Mouse (Mus musculus): ENCODE results near the gene Nkap.
"Not testable (repeated sequence)": the region's sequence is repeated elsewhere in the genome, so short reads cannot be mapped to it uniquely, and the experiment has no call there.

Gene Nkap

DNA sequence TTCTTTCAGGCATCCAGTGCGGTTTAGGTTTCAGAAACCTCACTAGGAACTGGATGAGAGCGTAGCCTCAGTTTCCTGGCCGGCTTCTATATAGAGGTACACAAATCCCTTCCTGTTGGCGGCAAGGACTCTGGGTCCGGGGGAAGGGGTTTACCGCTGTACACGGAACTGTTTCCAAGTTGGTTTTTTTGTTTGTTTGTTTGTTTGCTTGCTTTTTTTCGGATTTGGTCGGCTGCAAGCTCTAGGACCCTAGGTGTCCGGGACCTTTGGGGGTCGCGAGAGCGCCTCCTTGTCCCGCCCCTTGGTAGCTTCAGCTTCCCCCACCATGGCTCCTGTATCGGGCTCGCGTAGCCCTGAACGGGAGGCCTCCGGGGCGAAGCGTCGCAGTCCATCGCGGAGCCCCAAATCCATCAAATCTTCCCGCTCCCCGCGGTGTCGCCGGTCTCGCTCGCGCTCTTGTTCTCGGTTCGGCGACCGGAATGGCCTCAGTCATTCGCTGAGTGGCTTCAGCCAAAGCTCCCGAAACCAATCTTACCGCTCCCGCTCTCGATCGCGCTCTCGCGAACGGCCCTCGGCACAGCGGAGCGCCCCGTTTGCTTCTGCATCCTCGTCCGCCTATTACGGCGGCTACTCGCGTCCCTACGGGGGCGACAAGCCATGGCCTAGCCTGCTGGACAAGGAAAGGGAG lies at the start of gene Nkap:
Gene Nkap (plus strand): TSS at position 125 of the 688 bp plus-strand sequence.
- DNase-seq (ENCODE audit: low read depth), result peak; percentile 65

DNA sequence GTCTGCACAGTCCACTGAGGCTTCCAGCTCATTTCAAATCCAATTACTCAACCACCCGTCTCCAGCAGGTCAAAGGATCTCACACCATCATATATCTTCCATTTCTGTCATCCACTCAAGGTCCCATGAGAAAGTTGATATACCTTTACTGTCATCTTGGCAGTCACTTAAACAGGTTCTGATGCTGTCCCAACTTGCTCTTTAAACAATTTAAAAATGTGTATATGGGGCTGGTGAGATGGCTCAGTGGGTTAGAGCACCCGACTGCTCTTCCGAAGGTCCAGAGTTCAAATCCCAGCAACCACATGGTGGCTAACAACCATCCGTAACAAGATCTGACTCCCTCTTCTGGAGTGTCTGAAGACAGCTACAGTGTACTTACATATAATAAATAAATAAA lies 46.2 kb upstream of the Nkap start:
- not testable (repeated sequence) for DNase-seq (ENCODE audit: low read depth)

DNA sequence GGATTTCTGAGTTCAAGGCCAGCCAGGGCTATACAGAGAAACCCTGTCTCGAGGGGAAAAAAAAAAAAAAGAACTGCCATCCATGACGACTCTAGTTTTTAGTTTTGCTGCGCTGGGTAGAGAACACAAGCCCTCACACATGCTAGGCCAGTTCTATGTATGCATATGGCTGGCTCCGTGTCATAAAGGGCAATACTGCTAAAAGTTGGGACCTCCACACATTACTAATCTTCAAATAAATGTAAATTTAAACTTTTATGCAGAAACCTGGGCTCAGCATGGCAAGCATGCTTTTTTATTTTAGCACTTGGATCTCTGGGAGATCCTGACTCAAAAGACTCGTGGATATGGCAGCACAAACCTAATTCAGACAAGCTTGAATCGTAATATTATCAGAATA lies 45.4 kb upstream of the Nkap start:
- no peak for DNase-seq (ENCODE audit: low read depth)

DNA sequence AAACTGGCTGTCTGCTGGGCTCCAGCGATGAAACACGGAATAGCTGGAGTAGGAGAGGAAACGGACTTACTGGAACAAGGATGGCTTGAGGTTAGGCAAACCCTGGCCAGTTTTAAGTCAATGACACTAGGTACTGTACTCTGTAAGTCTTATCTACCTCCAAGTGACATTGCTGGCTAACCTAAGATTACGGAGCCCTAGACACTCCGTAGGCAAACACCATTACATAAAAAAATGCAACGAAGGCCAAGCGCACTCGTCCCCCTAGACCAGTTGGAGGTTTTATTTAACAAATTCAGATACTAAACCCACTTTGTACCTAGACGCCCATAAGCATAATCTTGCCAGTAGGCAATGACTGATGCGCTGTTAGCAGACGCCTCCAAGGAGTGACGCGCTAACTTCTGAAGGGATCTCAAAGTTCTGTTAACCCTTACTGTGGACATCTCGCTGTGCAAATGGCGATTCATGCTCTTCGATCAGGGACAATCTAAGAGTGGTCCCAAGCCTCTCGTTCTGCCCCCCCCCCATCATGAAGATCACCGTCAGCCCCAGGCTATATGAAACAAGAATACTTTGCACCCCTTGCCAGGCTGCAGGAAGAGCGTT lies 42.2 kb upstream of the Nkap start:
- no peak for DNase-seq (ENCODE audit: low read depth)

DNA sequence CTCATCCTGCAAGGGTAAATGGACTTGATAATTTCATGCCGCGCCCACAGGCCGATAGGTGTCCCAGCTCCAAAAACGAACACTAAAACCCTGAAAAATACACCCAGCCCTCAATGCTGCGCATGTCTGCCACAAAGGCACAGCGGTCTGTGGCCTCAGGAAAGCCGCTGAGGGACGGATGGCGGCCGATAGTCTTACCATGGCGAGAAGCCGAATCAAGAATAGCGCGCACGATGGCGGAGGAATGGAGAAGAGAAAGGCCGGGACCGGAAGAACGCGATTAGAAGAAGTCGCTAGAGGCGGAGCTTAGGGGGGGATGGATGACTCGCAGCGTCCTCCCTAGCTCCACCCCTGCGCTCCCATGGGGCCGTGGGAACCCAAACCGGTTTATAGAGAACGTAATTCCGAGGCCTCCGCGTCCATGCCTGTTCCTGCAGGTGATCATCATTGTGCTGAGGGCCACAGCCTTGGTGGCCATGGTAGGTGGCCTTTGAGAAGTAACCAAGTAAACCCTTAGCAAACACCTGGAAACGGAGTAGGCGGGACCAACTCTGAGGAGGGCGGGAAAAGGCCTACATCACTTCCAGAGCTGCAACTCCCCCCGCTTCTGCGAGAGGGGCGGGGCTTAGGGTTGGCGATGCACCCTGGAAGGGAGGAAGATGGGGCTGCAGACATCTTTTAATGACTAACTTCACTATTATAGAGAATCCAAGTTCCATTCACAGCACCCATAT lies 41.5 kb upstream of the Nkap start, which contains the start of gene Rpl39:
Gene Rpl39 (minus strand): TSS at position 476 of the 734 bp plus-strand sequence.
- peak; percentile 73 for DNase-seq (ENCODE audit: low read depth)

DNA sequence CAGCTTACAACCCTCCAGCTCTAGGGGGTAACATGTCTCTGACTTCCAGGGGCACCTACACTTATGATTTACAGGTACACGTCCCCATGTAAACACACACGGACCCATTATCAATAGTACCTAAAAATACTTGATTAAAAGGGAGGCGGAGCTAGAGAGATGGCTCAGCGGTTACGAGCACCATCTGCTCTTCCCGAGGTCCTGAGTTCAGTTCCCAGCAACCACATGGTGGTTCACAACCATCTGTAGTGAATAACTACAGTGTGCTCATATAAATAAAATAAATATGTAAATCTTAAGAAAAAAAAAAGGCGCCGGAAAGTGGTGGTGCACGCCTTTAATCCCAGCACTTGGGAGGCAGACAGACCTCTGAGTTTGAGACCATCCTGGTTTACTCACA lies 40.9 kb upstream of the Nkap start:
- no peak for DNase-seq (ENCODE audit: low read depth)

DNA sequence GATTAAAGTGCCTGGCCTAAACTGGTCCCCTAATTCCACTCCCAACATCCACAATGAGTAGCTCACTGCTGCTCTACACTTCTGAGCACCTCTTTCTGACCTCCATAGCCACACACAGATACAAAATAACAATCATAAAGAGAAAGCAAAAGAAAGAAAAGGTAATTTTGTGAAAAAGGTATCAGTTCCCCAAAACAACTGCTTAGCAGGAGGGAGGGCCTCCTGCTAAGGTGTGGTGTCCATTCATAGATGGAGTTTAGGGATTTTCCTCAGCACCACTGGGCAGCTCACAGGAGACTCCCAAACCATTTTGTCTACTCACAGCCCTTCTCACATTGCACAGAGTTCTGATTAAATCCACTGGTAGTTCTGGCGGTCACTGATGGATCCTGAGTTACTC lies 37.8 kb upstream of the Nkap start:
- DNase-seq (ENCODE audit: low read depth), result no peak

DNA sequence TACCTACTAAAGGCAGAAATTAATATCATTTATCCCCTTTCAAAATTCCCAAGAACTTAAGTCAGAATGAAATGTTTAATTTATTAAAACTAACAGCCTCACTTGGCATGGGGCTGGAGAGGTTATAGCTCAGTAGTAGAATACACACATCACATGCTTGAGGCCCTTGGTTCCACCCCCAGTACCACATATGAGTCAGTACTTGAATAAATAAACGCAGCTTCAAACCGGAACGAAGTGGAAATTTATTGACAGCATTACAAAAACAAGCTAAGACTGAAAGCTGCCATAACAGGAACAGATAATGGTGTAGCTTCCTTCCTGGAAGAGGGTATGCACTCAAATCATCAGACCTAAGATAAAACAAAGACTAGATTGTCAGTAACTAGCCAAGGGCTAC lies 35.1 kb upstream of the Nkap start:
- DNase-seq (ENCODE audit: low read depth), result no peak

DNA sequence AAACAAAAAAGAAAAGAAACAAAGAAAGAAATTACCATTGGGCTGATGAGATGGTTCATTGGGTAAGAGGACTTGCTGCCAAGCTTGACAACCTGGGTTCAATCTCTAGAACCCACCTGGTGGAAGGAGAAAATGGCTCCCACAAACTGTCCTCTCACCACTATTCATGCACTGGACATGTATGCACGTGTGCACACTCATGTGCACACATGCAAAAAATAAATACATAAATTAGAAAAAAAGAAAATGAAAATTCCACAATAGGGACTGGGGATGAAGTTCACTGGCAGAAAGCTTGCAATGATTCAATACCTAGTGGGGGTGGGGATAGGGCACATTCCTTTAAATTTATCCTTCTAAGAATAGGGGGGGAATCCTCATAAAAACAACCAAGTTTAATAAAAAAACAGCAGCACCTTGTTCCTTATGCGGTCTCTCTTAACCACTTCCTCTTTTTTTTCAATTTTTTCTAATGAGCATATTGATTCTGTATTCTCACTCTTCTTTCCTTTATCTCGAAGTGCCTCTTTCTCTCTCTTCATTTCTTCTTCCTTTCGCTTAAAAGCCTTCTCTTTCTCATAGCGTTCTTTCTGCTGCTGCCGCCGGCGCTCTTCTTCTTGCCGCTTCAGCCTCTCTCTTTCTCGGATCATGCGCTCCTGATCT lies 31.4 kb upstream of the Nkap start:
- DNase-seq (ENCODE audit: low read depth), result no peak

DNA sequence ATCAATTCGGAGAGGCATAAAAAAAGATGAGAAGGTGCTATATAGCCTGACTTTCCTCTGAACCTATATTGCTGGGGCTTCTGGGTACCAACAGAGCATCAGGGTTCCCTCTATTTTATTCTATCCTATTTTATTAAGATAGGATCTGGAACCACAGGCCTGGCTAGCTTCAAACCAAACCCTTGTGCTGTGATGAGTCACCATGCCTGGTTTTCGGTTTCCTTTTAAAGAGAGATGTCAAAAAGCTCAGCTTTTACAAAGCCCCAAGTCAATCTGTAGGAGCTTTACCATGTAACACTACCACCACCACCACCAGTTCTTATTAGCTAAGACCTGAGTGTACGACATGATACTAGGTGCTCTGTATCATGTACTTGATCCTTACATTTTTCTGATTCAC lies 27.9 kb upstream of the Nkap start:
- DNase-seq (ENCODE audit: low read depth), result no peak

DNA sequence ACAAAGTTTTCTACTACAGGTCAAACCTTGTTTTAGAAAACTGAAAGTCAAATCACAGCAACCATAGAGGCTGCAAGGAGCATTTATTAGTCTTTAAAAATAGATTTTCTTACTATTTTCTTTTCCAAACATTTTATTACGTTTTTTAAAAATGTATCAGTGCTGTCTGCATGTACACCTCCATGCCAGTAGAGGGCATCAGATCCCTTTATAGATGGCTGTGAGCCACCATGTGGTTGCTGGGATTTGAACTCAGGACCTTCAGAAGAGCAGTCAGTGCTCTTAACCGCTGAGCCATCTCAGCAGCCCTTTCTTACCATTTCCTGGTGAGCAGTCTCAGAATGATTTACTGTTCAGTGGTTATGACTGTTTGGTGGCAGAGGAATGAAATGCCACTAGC lies 22.8 kb upstream of the Nkap start:
- no peak for DNase-seq (ENCODE audit: low read depth)

DNA sequence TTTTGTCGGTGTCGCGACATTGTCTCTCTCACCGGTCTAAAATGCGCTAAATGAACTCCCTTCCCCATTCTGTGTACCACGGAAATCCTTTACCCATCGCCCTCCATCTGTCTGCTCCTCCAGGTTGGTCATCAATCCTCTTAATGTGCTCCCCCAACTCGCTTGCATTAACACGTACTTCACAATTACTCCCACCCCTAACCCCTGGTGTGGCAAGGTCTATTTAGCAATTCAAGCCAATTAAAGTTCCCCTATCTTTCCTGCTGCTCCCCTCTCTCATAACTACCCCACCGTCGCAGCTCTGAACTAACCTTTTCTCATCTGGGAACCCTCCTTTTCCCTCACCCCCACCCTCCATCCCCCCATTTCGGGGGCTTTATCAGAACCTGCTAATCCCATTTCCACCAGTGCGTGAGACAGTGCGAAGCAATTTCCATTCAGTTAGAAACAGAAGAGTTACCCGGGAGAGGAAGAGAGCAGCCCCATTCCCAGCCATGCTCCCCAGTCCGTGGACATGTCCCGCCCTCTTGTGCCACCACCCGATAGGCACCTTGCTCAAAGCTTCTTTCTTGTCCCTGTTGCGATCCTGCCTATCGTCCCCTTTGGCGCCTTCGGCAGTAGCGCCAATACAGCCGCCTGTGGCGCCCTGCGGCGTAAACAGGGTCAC lies 16.9 kb upstream of the Nkap start:
- DNase-seq (ENCODE audit: low read depth), result no peak

DNA sequence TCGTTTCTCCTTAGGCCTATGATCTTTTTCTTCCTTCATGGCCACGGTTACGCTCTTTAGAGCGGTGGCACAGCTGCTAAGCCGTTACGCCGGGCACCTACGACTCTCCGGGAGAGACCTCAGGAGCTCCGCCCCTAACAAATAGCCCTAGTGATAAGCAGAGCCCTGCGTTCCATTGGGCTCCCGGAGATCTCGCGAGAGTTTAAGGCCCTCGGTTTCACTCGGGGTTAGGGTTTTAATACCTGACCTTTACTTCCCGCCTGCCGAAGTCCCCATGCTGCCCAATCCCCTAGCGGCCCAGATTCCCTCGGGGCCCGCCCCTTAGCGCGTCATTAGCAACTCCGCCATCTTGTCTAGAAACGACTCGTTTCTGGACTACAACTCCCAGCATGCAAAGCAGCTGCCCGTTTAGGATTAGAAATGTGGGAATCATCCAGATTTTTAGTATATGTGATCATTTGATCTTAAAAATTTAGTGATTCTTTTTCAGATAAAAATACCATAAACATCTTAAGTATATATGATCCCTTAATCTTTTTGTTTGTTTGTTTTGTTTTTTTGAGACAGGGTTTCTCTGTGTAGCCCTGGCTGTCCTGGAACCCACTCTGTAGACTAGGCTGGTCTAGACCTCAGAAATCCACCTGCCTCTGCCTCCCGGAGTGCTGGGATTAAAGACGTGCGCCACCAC lies 16.3 kb upstream of the Nkap start, which contains the start of gene Upf3b:
Gene Upf3b (minus strand): TSS at position 130 of the 688 bp plus-strand sequence.
- peak; percentile 85 for DNase-seq (ENCODE audit: low read depth)

DNA sequence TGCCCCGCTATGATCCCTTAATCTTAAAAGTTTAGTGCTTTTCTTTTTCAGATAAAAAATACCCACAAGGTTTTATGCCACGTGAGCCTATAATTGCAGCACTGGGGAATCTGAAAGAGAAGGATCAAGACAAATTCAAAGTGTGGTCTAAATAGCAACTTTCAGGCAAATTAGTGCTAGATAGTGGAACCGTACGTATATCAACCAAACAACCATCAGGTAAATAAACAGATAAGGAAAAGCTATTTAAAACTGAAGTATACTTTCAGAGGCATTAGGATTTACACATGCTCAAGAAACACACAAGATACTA lies 15.8 kb upstream of the Nkap start:
- DNase-seq (ENCODE audit: low read depth), result no peak

DNA sequence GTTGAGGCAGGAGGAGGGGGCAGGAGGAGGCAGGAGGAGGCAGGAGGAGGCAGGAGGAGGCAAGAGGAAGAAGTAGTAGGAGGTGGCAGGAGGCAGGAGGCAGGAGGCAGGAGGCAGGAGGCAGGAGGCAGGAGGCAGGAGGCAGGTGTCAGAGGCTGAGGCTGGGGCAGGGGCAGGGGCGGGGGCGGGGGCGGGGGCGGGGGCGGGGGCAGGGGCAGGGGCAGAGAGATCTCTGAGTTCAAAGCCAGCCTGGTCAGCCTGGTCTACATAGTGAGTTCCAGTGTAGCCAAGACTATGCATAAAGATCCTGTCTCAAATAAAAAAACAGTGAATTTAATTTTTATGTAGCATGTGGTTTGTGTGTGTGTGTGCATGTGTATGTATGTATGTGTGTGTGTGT lies 9.5 kb upstream of the Nkap start:
- DNase-seq (ENCODE audit: low read depth), result no peak

DNA sequence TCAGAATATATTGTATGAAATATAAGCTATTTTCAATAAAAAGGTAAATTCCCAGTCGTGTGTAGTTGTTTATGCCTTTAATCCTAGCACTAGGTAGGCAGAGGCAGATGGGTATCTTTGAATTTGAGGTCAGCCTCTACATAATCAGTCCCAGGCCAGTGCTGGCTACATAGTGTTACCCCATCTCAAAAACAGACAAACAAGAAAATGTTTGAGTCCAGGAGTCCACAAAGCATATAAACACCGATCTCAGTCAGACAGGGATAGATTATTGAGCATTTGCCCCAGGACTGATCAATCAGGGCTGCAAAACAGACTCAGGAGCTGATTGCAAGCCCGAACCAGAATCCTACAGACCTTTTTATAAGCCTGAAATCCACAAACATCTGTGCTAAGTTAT lies 7.0 kb upstream of the Nkap start:
- no peak for DNase-seq (ENCODE audit: low read depth)

DNA sequence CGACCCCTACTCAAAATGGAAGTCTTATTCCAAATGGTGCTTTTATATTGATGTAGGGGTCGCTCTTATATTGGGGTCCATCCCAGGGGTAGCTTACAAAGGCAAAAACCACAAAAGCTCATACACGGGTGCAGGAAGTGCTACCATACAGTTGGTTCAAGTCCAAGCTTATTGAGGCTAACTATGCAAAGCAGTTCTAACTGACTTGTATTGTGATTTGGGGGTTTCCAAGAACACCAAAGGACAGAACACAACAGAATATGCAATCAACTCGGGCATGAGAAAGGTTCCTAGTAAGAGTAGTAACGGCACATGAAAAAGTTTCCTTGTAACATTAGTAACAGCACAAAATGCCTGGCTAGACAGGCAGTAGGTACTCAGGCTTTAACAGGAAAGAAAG lies 6.4 kb upstream of the Nkap start:
- DNase-seq (ENCODE audit: low read depth), result no peak

DNA sequence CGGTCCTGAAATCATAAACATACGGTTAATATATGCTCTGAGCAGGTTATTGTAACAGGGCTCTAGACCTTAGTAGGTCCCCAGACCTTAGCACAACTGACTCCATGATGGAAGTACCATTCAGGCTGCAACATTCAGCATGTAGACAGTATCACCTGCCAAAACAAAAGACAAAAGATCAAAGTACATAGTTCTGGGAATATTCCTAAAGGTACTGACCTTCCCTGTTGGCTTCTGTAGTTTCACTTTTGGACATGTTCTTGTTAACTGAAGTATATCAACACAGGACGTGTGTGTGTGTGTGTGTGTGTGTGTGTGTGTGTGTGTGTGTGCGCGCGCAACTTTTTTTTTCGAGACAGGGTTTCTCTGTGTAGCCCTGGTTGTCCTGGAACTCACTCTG lies 1.1 kb upstream of the Nkap start:
- DNase-seq (ENCODE audit: low read depth), result no peak

DNA sequence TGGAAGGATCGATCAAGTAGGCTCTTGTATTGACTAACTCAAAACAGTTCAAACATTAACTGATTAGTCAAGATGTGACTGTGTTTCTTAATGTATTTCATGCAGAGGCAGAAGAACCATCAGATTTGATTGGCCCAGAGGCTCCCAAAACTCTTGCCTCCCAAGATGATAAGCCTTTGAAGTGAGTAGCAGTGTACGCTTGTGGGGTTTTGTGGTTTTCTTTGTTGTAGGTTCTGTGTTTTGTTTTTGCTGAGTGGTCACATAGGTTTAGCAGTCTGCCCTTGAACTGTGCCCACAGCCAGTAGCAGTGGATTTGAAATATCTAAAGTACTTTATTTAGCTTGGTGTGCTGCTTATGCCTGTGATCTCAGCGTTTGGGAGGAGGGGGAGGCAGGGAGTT lies 15.1 kb downstream of the Nkap start:
- DNase-seq (ENCODE audit: low read depth), result no peak

DNA sequence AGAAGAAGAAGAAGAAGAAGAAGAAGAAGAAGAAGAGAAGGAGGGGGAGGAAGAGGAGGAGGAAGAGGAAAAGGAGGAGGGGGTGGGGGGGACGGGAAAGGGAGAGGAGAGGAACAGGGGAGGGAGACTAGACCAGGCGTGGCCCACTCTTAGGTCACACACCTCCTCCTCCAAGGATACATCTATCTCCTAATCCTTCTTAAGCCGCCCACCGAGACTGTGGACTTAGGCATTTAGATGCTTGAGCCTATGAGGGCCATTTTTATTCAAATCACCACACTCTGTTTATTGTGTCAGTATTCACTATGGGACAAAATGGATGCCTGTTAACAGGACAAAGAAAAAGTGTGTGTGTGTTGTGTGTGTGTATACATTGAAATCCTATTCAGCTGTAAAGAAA lies 17.9 kb downstream of the Nkap start:
- not testable (repeated sequence) for DNase-seq (ENCODE audit: low read depth)

DNA sequence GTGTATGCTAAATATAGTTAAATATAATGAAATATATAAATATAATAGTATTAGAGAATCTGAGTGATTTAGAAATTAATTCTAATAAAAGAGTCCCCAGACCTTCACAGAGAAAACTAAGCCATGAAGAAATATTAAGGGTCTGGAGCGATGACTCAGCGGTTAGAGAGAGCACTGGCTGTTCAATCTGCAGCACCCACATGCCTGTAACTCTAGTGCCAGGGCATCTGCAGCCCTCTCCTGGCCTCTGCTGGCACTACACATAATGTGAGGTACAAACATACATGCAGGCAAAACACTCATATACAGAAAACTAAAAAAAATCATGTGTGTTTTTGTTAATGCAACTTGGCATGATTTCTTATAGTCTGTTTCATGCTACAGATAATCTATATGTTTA lies 18.4 kb downstream of the Nkap start:
- DNase-seq (ENCODE audit: low read depth), result no peak

DNA sequence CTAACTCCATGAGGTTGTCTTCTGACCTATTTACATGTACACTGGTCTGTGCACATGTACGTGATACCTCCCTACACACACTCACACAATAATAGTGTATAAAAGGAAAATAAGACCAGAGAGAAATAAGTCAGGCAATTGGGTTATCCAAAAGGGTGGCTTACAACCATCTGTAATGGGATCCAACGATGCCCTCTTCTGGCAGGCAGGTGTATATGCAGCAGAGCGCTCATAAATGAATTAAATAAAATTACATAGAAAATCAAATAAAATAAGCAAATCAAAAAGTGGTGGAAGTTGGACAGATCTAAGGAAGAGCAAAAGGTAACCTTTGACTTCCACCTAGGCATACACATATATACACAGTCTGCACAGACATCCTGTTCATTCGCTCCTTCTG lies 31.2 kb downstream of the Nkap start:
- DNase-seq (ENCODE audit: low read depth), result no peak

All from c-Kit-positive CD71-negative TER-119-negative erythroid progenitor cells, embryonic 14.5 days (primary cell).